Comparison of ENCODE assay signal across 23 mouse cellular contexts in genomic region chr5:63132552-63132951, GRCm38 (mm10).
DNase-seq lines count a peak whose midpoint lies in the region; ATAC-seq and TF ChIP-seq lines count a peak whose summit lies in the region.
"Had no signal": no experiment of that assay in that cellular context is flagged by ENCODE, and none has a peak within 500 bp of the region (broad histone marks: within the 10 kb centered on the region; RNA-seq: fewer than 3 reads in every experiment).

No protein-coding gene starts in this region.

- H3K4me3 ChIP-seq in embryonic facial prominence, embryonic 13.5 days: no peak overlapping the region
- no peak overlapping the region for H3K4me3 ChIP-seq in liver, postnatal 0 days (ENCODE audit: low read depth, low read length)
- H3K4me3 ChIP-seq: embryonic facial prominence, embryonic 12.5 days; hindbrain, embryonic 15.5 days; limb, embryonic 13.5 days; liver, embryonic 15.5 days; myocyte had no signal

- H3K9me3 ChIP-seq in embryonic facial prominence, embryonic 13.5 days: no peaks in the 10 kb centered on the region
- no peaks in the 10 kb centered on the region for H3K9me3 ChIP-seq in liver, postnatal 0 days (ENCODE audit: low read length)
- H3K9me3 ChIP-seq: embryonic facial prominence, embryonic 12.5 days; hindbrain, embryonic 15.5 days; limb, embryonic 13.5 days; liver, embryonic 15.5 days had no signal

- H3K27me3 ChIP-seq in embryonic facial prominence, embryonic 13.5 days: no peaks in the 10 kb centered on the region
- H3K27me3 ChIP-seq in liver, postnatal 0 days (ENCODE audit: insufficient read depth, low read length): no peaks in the 10 kb centered on the region
- H3K27me3 ChIP-seq: embryonic facial prominence, embryonic 12.5 days; hindbrain, embryonic 15.5 days; limb, embryonic 13.5 days; liver, embryonic 15.5 days had no signal

- TF ChIP-seq CTCF in liver, postnatal 0 days (IDR thresholded peaks at IDR 0.05; ENCODE audit: low read depth): no peak

- intact Hi-C loops in left cerebral cortex, postnatal 14 days (cut with DNase I): no loop called here

- ATAC-seq in embryonic facial prominence, embryonic 13.5 days (ENCODE audit: insufficient number of reproducible peaks, insufficient read depth, low FRiP score, low TSS enrichment, low read depth): no peak
- ATAC-seq in liver, postnatal 0 days: no peak
- ATAC-seq: intestine, embryonic 16.5 days had no signal

- H3K27ac ChIP-seq in embryonic facial prominence, embryonic 13.5 days: peak overlapping the region; percentile 48
- H3K27ac ChIP-seq in liver, postnatal 0 days (ENCODE audit: low read depth): no peak overlapping the region
- H3K27ac ChIP-seq: embryonic facial prominence, embryonic 12.5 days; hindbrain, embryonic 15.5 days; limb, embryonic 13.5 days; liver, embryonic 15.5 days had no signal

- no peak for TF ChIP-seq EP300 in liver, postnatal 0 days (IDR thresholded peaks at IDR 0.05; ENCODE audit: low read depth)

- H3K4me2 ChIP-seq in embryonic facial prominence, embryonic 13.5 days: no peak overlapping the region
- H3K4me2 ChIP-seq in liver, postnatal 0 days (ENCODE audit: low read depth, low read length): no peak overlapping the region
- H3K4me2 ChIP-seq: embryonic facial prominence, embryonic 12.5 days; hindbrain, embryonic 15.5 days; limb, embryonic 13.5 days; liver, embryonic 15.5 days had no signal

- DNase-seq in layer of hippocampus, adult 11-12 months (ENCODE audit: low spot score): peak; percentile 28
- no peak for DNase-seq in layer of hippocampus, postnatal 25 days (ENCODE audit: extremely low spot score in 1 of 2, low spot score in 1 of 2)
- peak; percentile 8 to 11 for DNase-seq in layer of hippocampus, adult 8-10 months (ENCODE audit: low spot score in 2 of 2)
- DNase-seq in left cerebral cortex, postnatal 14 days (ENCODE audit: low spot score in 2 of 2): peak; percentile 15 to 56
- no peak for DNase-seq in cerebellum, adult 9-10 months
- DNase-seq in urinary bladder, postnatal 4 days (ENCODE audit: low spot score in 2 of 2): no peak
- no peak for DNase-seq in liver, postnatal 0 days
- DNase-seq: adrenal gland, postnatal 36 days; B cell, adult 2 months; cerebellum, adult 18-20 months; gastrocnemius, postnatal 14 days; heart, adult 18-20 months; heart, postnatal 4 days; lung, postnatal 10 days; midbrain, embryonic 14.5 days; thymus, postnatal 25 days had no signal

- H3K9ac ChIP-seq in embryonic facial prominence, embryonic 13.5 days: no peak overlapping the region
- H3K9ac ChIP-seq in liver, postnatal 0 days (replicated peaks): no peak overlapping the region
- H3K9ac ChIP-seq: embryonic facial prominence, embryonic 12.5 days; hindbrain, embryonic 15.5 days; limb, embryonic 13.5 days; liver, embryonic 15.5 days had no signal

- H3K4me1 ChIP-seq in embryonic facial prominence, embryonic 13.5 days: peaks cover 2% of the 10 kb centered on the region; the same call in 1 of the 2 replicates
- H3K4me1 ChIP-seq in liver, postnatal 0 days (ENCODE audit: insufficient read depth): no peaks in the 10 kb centered on the region
- H3K4me1 ChIP-seq: embryonic facial prominence, embryonic 12.5 days; hindbrain, embryonic 15.5 days; limb, embryonic 13.5 days; liver, embryonic 15.5 days had no signal

- no peaks in the 10 kb centered on the region for H3K36me3 ChIP-seq in embryonic facial prominence, embryonic 13.5 days
- no peaks in the 10 kb centered on the region for H3K36me3 ChIP-seq in liver, postnatal 0 days (replicated peaks; ENCODE audit: insufficient read depth, low read length)
- H3K36me3 ChIP-seq: embryonic facial prominence, embryonic 12.5 days; hindbrain, embryonic 15.5 days; limb, embryonic 13.5 days; liver, embryonic 15.5 days had no signal

Comparison
In these comparisons a context has a peak if more than half of its experiments do, and no peak if none do; other contexts are left out.
1. DNase-seq: peak in layer of hippocampus, adult 11-12 months (single experiment), layer of hippocampus, adult 8-10 months (2 of 2) and left cerebral cortex, postnatal 14 days (2 of 2); none in layer of hippocampus, postnatal 25 days (0 of 2), cerebellum, adult 9-10 months (single experiment), urinary bladder, postnatal 4 days (0 of 2) and liver, postnatal 0 days (single experiment).